Mouse (Mus musculus) heart, postnatal 10 days (tissue): ENCODE data around the gene Tmem198b. TPM values are rescaled to one million over a fixed set of nuclear protein-coding genes. Genes with fewer than 3 reads are reported as not detected.

Experiments
- DNase-seq, 2 experiments: peaks; one replicate each; pipeline ENCODE4 v3.0.0; 2021
- intact Hi-C: fragments of 180-260 bp; cut with DNase I; formaldehyde crosslinking; loops from one replicate; pipeline ENCODE4 v1.15.1; 2025
- total RNA-seq, 2 experiments: library from RNA; stranded (reverse); gene quantifications; 2 replicates each; pipeline ENCODE4 v1.2.3; 2021

Tmem198b gene
- total RNA-seq, 2 experiments from 2014 or later: 12.7 to 13.3 TPM

DNA sequence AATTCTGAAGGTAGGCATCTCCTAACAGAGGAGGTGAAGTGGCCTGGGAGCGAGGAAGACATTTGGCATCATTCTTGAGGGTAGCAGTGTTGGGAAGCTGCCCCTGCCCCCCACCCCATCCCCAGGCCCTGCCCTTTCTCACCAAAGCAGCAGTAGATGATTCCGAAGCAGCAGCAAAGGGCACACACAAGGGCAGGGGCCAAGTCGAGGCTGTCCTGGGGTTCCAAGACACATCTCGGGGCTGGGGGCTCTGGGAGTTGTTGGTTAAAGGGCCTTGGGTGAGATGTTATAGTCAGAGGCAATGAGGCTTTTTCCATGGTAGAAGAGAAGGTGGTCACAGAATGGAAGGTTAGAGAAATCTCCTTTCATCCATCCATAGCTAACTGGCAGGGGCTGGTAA lies 1.2 kb downstream of the Tmem198b start:
- intact Hi-C loops: no loop called here

DNA sequence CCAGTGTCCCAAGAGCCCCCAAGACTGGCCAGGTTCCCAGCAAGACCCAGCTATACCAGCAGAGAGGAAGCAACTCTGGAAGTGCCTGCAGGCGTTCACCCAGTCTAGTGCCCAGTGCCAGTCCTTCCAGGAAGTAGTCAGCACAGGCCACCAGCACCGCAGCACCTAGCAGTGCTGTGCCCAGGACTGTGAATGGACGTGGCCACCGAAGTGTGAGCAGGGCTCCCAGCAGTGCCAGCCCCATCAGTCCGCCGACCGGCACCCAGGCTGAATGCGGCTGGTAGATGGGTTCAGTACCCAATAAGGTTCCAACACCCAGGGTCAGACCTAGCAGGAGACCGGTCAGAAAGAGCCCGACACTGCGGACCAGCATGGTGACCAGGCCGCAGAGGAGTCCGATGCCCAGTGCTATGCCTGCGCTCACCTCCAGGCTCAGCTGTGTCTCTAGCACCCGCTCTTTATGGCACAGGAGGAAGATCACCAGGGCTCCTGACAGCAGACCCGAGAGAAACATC lies 2.1 kb downstream of the Tmem198b start:
- intact Hi-C loops: no loop called here
- DNase-seq: no peak

More for the DNA sequence above, 1.2 kb downstream of the Tmem198b start:
- no peak for DNase-seq

DNA sequence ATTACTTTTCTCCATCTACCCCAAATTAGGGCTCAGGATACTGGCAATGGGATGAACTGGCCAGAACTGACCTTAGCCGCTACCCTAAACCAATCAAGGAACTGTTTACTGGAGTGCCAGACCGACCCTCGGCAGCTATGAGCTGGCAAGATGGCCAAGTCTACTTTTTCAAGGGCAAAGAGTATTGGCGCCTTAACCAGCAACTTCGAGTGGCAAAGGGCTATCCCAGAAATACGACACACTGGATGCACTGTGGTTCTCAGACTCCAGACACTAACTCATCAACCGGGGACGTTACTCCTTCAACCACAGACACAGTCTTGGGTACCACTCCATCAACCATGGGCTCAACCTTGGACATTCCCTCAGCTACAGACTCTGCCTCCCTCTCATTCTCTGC lies 5.5 kb downstream of the Tmem198b start:
- no peak for DNase-seq
- intact Hi-C loops: no loop called here

DNA sequence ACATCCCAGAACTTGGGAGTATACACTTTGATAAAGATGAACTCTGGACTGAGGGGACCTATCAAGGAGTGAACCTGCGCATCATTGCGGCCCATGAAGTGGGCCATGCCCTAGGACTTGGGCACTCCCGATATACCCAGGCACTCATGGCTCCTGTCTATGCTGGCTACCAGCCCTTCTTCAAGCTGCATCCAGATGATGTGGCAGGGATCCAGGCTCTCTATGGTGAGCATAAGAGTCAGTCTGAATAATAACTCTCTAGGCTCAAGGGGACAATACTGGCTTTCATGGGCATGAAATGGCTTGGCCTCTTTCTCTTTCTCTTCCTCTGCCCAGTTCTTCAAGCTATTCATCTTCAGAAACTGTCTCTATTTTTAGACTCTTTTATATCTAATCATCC lies 8.6 kb downstream of the Tmem198b start:
- no peak for DNase-seq
- intact Hi-C loops: no loop called here

DNA sequence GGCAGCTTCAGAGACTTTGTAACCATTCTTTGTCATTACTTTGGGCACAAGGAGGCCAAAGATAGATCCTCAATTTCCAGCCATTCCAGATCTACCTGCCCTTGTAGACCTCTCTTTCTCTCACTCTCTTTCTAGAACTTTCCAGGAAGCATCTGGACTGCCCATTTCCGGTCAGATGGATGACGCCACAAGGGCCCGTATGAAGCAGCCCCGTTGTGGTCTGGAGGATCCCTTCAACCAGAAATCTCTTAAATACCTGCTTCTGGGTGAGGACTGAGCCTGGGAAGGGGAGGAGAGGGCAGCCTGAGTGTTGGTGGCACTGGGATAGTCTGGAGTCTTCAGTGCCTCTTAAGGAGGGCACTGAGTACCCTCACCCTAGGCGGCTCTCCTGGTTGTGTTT lies 9.8 kb downstream of the Tmem198b start:
- no peak for DNase-seq
- intact Hi-C loops: no loop called here

DNA sequence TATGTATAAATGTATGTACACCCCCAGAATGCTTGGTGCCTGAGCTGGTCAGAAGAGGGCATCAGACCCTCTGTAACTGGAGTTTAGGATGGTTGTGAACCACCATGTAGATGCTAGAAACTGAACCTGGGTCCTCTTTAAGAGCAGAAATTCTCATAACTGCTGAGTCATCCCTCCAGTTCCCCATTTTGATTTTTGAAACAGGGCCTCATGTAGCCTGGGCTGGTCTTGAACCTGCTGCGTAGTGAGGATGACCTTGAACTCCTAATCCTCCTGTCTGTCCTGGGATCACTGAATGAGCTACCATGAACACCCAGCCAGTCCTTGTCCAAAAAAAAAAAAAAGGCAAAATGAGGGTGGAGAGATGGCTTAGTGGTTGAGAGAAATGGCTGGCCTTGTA lies 10.9 kb downstream of the Tmem198b start:
- DNase-seq: no peak
- intact Hi-C loops: no loop called here

DNA sequence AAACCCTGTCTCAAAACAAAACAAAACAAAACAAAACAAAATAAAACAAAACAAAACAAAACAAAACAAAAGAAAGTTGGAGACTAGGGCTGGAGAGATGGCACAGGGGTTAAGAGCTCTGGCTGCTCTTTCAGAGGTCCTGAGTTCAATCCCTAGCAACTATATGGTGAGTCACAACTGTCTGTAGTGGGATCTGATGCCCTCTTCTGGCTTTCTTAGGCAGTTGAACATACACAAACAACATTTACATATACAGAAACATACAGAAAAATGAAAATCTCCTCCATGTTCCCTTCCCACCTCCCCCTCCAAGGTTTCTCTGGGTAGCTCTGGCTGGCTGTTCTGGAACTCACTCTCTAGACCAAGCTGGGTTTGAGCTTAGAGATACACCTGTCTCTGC lies 12.1 kb downstream of the Tmem198b start:
- intact Hi-C loops: no loop called here
- DNase-seq: no peak

DNA sequence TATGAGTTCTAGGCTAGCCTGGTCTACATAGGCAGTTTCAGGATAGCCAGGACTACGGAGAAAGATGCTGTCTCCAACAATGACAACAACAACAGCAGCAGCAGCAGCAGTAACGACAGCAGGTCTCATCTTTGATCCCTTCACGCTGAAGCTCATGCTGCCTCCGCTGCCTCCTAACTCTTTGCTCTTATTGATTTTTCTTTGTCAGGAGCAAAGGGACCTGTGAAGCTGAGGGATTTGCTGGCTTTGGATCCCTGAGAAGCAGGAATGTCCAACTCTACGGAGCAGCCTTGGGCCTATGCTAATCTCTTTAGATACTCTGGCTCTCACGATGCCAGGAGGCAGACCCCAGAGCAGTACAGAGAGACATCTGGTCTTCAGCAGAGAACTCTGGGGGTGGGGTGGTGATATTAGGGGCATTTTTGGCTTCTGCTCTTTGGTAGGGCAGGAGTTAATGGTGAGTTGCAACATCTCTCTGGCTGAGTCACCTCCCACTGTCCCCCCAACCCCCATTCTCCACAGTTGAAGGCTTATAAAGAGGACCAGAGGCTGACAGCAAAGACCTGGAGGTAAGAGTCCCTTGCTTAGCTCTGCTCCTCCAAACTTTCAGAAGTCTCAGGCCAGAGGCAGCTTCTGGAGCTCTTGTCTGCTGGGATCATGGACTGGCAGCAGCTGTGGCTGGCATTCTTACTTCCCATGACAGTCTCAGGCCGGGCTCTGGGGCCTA lies 13.6 kb downstream of the Tmem198b start, which contains the start of gene Mmp19:
Mmp19 (plus strand) TSS at position 513 of the 727 bp plus-strand sequence.
- intact Hi-C loops: no loop called here
- DNase-seq: peak; percentile 41 to 46

DNA sequence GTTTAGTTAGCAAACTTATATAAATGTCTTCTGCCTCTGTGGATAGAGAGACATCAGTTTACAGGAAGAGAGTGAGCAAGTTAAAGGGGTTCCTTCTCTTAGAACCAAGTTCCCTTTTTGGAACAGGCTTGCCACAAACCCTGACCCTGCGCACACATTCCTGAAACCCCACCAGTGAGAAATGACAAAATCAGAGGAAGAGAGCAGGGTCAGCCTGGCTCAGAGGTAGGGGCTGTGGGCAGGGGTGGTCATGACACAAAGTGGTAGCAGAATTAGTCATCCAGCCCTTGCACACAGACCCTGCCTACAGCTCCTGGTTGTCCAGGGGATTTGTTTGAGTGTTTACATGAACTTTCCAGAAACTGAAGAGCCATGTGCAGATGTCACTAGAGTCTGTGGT lies 24.0 kb downstream of the Tmem198b start:
- intact Hi-C loops: no loop called here
- DNase-seq: no peak

DNA sequence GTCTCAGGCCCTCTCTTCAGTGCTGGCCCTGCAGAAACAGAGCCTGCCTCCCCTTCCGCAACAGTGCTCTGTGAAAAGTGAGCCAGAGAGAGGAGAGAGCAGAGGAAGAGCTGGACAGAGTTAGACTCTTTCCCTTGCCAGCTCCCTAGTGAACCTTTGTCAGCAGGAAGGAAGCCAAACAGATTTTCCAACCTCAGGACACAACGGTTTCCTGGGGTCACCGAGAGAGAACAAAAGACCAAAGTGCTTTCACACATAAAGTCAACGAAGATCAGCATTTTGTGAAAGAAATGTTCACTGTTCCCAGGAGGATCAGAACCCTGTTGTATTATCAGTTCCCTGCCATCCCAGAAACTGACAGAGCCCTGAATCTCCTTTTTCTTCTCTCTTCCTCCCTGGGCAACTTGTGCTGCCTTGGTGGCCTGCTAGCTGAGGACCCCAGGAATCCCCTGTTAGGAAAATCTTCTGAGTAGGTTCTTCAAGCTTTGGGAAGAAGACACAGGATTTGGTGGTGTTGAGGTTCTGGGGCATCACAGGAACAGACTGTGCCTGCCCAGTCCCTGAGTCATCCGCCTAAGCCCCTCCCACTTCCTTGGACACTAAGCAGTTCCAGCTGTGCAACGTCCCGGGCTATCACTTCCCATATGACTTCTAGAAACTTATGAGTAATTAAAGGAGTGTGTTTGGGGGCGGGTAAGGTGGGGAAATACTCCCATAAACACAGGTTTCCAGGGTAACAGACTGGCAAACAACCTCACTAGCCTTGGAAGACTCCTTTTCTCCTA lies 25.0 kb downstream of the Tmem198b start:
- intact Hi-C loops: loop anchor here (2.0 kb wide), 1 partner anchor 26 kb away; the partner anchor contains the start of genes Dnajc14 and Tmem198b
- DNase-seq: peak; percentile 90 to 91

DNA sequence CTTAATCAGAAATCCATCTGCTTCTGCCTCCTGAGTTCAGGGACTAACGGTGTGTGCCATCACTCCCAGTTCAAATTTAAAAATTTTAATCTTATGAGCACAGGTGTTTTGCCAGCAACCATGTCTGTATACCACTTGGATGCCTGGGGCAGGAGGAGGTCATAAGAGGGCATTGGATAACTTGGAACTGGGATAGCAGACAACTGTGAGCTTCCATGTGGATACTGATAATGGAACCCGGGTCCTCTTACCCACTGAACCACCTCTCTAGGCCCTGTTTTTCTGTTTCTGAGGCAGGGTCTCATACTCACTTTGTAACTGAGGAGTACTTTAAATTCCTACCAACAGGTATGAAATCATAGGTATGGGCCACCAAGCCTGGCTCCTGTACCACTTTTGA lies 25.7 kb downstream of the Tmem198b start:
- intact Hi-C loops: loop anchor here (2.0 kb wide), 1 partner anchor 26 kb away; the partner anchor contains the start of genes Dnajc14 and Tmem198b
- no peak for DNase-seq

DNA sequence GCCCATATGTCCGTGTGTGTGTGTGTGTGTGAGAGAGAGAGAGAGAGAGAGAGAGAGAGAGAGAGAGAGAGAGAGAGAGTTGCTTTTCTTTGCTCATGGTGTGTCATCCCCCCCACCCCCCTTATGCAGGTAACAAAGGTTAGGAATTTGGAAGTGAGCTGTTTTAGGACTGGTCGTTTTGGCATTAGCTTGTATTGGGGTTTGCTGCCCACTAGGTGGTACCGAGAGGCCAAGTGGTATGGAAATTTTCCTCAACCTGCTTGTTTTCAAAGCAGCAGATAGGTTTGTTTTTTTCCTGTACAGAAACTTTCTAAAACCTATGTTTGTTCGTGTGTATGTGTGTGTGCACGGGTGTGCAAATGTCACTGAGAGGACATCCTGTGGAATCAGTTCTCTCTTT lies 30.5 kb downstream of the Tmem198b start:
- intact Hi-C loops: no loop called here
- DNase-seq: no peak

DNA sequence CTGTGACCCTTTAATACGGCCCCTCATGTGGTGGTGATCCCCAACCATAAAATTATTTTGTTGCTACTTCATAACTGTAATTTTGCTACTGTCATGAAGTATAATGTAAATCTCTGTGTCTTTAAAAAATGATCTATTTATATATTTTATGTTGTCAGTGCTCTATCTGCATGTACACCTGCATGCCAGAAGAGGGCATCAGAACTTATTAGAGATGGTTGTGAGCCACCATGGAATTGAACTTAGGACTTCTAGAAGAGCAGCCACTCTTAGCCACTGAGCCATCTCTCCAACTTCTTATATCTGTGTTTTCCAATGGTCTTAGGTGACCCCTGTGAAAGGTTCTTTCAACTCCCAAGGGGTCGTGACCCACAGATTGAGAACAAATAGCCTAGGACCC lies 31.3 kb downstream of the Tmem198b start:
- DNase-seq: no peak
- intact Hi-C loops: no loop called here

Other genes with a start within 250 kb of the Tmem198b start
- gene Pa2g4, start 238.4 kb downstream of the Tmem198b start, total RNA-seq: 10 to 100 TPM; 60.0 to 64.4 TPM
- gene Erbb3, start 214.7 kb downstream of the Tmem198b start, total RNA-seq: 1 to 10 TPM; 7.7 to 8.6 TPM
- gene Rps26, start 177.6 kb downstream of the Tmem198b start, total RNA-seq: 100 to 1,000 TPM; 395 TPM
- gene Ikzf4, start 158.4 kb downstream of the Tmem198b start, total RNA-seq: 1 to 10 TPM; 1.8 to 2.0 TPM
- 10 to 100 TPM; 14.4 to 16.3 TPM for gene Suox, start 130.3 kb downstream of the Tmem198b start, total RNA-seq
- gene Rab5b, start 108.1 kb downstream of the Tmem198b start, total RNA-seq: 10 to 100 TPM; 74.3 to 78.1 TPM
- 1 to 10 TPM; 2.1 to 2.2 TPM for gene Pmel, start 100.2 kb downstream of the Tmem198b start, total RNA-seq
- 10 to 100 TPM; 30.6 to 36.4 TPM for gene Cdk2, start 99.3 kb downstream of the Tmem198b start, total RNA-seq
- gene Dgka, start 59.5 kb downstream of the Tmem198b start, total RNA-seq: 10 to 100 TPM; 10.3 to 11.9 TPM
- 10 to 100 TPM; 14.5 to 18.4 TPM for gene Pym1, start 56.5 kb downstream of the Tmem198b start, total RNA-seq
- 1 to 10 TPM; 3.4 to 5.4 TPM for gene Mmp19, start 13.5 kb downstream of the Tmem198b start, total RNA-seq
- 10 to 100 TPM; 49.1 to 52.0 TPM for gene Dnajc14, start 308 bp downstream of the Tmem198b start, total RNA-seq
- gene Sarnp, start 13.0 kb upstream of the Tmem198b start, total RNA-seq: 10 to 100 TPM; 47.2 to 52.6 TPM
- 1 to 10 TPM; 6.5 to 9.8 TPM for gene Ormdl2, start 17.3 kb upstream of the Tmem198b start, total RNA-seq
- 1 to 10 TPM; 3.1 to 4.0 TPM for gene Gdf11, start 87.3 kb upstream of the Tmem198b start, total RNA-seq
- gene Cd63, start 96.6 kb upstream of the Tmem198b start, total RNA-seq: 100 to 1,000 TPM; 203 to 239 TPM
- 1 to 10 TPM; 5.9 to 9.7 TPM for gene Rdh5, start 118.5 kb upstream of the Tmem198b start, total RNA-seq
- 100 to 1,000 TPM; 188 to 198 TPM for gene Bloc1s1, start 119.7 kb upstream of the Tmem198b start, total RNA-seq
- 100 to 1,000 TPM; 125 to 136 TPM for gene Itga7, start 129.4 kb upstream of the Tmem198b start, total RNA-seq
- gene Mettl7b, start 156.6 kb upstream of the Tmem198b start, total RNA-seq: not detected
- gene Olfr9, start 185.1 kb upstream of the Tmem198b start, total RNA-seq: not detected
- gene Olfr763, start 206.4 kb upstream of the Tmem198b start, total RNA-seq: not detected
- gene Olfr764-ps1, start 235.5 kb upstream of the Tmem198b start, total RNA-seq: not detected
- not detected for gene Olfr765, start 245.6 kb upstream of the Tmem198b start, total RNA-seq